Mouse (Mus musculus) G1E (cell line): ENCODE results near the gene Unc13d. TPM values are rescaled to one million over a fixed set of nuclear protein-coding genes. Genes with fewer than 3 reads are reported as not detected.
A peak's percentile ranks its signal among the peaks of the same experiment; 100 is the strongest.

Source experiments
- ATAC-seq: 2 replicates; pipeline ENCODE4 v1.8.0; 2016; ENCODE audit warnings: mild to moderate bottlenecking; ENCODE audit not compliant: insufficient number of reproducible peaks, poor library complexity, low FRiP score, severe bottlenecking; ENCODE audit errors: extremely low read depth
- DNase-seq: peaks from one replicate; pipeline ENCODE4 v3.0.0; 2012; ENCODE audit warnings: low spot score
- H3K27me3 ChIP-seq: 2 replicates; pipeline ENCODE4 v1.6.1; 2012; ENCODE audit warnings: mild to moderate bottlenecking, low read length, inconsistent platforms; ENCODE audit not compliant: insufficient read depth
- H3K36me3 ChIP-seq: replicated peaks from 2 replicates; pipeline ENCODE3; 2012; ENCODE audit warnings: mild to moderate bottlenecking, inconsistent platforms
- H3K4me1 ChIP-seq: 2 replicates; pipeline ENCODE4 v1.6.1; 2012; ENCODE audit warnings: low read depth, low read length, inconsistent platforms, mixed read lengths; ENCODE audit not compliant: insufficient read depth
- H3K4me3 ChIP-seq: 2 replicates; pipeline ENCODE4 v1.5.1; 2012; ENCODE audit warnings: low read depth, mild to moderate bottlenecking, inconsistent platforms, low read length, moderate library complexity, mixed read lengths
- H3K9me3 ChIP-seq: replicated peaks from 2 replicates; pipeline ENCODE4 v1.6.1; 2012; ENCODE audit warnings: inconsistent platforms
- CTCF ChIP-seq: IDR thresholded peaks from 2 replicates; pipeline ENCODE4 v1.5.1; 2012; ENCODE audit warnings: low read depth, low read length, inconsistent platforms, mixed read lengths
- GATA1 ChIP-seq: IDR thresholded peaks from 2 replicates; pipeline ENCODE4 v1.6.1; 2012; ENCODE audit warnings: borderline replicate concordance, low read length, inconsistent platforms, mixed read lengths
- GATA2 ChIP-seq: IDR thresholded peaks from 2 replicates; pipeline ENCODE4 v1.6.1; 2012; ENCODE audit warnings: low read depth, low read length, inconsistent platforms, borderline replicate concordance
- POLR2AphosphoS5 ChIP-seq: IDR thresholded peaks from 2 replicates; pipeline ENCODE4 v1.6.1; 2012; ENCODE audit warnings: low read depth, low read length, inconsistent platforms; ENCODE audit not compliant: insufficient replicate concordance
- TAL1 ChIP-seq: conservative IDR thresholded peaks from 2 replicates; pipeline ENCODE4 v1.6.1; 2012; ENCODE audit warnings: low read depth, low read length, inconsistent platforms, mixed read lengths
- polyA plus RNA-seq: library from polyadenylated mRNA; stranded (reverse); fragments of >175 nt; gene quantifications from 2 replicates; pipeline ENCODE4 v1.2.3, GENCODE M21; 2012
- total RNA-seq, 2 experiments: library from RNA; stranded (forward) in 1 of 2; stranded (reverse) in 1 of 2; fragments of 200-1000 nt in 1 of 2; fragments of >200 nt in 1 of 2; fragmentation: Nextera tagmentation in 1 of 2; gene quantifications; 2 replicates each; pipeline ENCODE4 v1.2.3; 2014 to 2017

Unc13d gene
- total and polyA plus RNA-seq, 3 experiments: 26.1 to 126 (median 63.5) TPM

- peaks cover 29% of the 10 kb centered on the region for H3K9me3 ChIP-seq
- no peak overlapping the region for H3K4me3 ChIP-seq
- H3K4me1 ChIP-seq: peaks cover 53% of the 10 kb centered on the region
- TF ChIP-seq GATA1: no peak
- TF ChIP-seq CTCF: no peak
- TF ChIP-seq GATA2: no peak
- no peak for TF ChIP-seq TAL1
- no peak for TF ChIP-seq POLR2AphosphoS5
- H3K27me3 ChIP-seq: peaks cover 44% of the 10 kb centered on the region
- DNase-seq (no peak), ATAC-seq (no peak)
- no peaks in the 10 kb centered on the region for H3K36me3 ChIP-seq
Observed at GRCm38 (mm10) chr11:116106963-116107776, 29.4 kb upstream of the Unc13d start.

- peak overlapping the region; percentile 62; the same call in 1 of the 2 replicates for H3K4me3 ChIP-seq
- peaks cover 61% of the 10 kb centered on the region for H3K4me1 ChIP-seq
- TF ChIP-seq GATA1 (no peak), POLR2AphosphoS5 (no peak), CTCF (no peak), TAL1 (no peak), GATA2 (no peak)
- peaks cover 27% of the 10 kb centered on the region for H3K9me3 ChIP-seq
- DNase-seq (no peak), ATAC-seq (peak; percentile 38; the same call in 1 of the 2 replicates)
- H3K36me3 ChIP-seq: no peaks in the 10 kb centered on the region
- peaks cover 35% of the 10 kb centered on the region for H3K27me3 ChIP-seq
Observed at GRCm38 (mm10) chr11:116106154-116106962, 28.6 kb upstream of the Unc13d start.

GRCm38 (mm10) chr11:116105065-116105464 is 27.3 kb upstream of the Unc13d start:
- ATAC-seq (no peak), DNase-seq (no peak)
- Histone ChIP-seq H3K9me3 (peaks cover 23% of the 10 kb centered on the region), H3K4me3 (no peak overlapping the region), H3K4me1 (peaks cover 74% of the 10 kb centered on the region), H3K27me3 (peaks cover 32% of the 10 kb centered on the region), H3K36me3 (no peaks in the 10 kb centered on the region)
- no peak for TF ChIP-seq GATA2
- no peak for TF ChIP-seq CTCF
- no peak for TF ChIP-seq POLR2AphosphoS5
- no peak for TF ChIP-seq TAL1
- no peak for TF ChIP-seq GATA1

GRCm38 (mm10) chr11:116104006-116104646 is 26.4 kb upstream of the Unc13d start:
- Histone ChIP-seq H3K4me1 (peaks cover 83% of the 10 kb centered on the region), H3K4me3 (peak overlapping the region; percentile 43; the same call in 1 of the 2 replicates), H3K27me3 (peaks cover 23% of the 10 kb centered on the region), H3K36me3 (no peaks in the 10 kb centered on the region), H3K9me3 (peaks cover 13% of the 10 kb centered on the region)
- ATAC-seq: no peak
- no peak for TF ChIP-seq TAL1
- TF ChIP-seq GATA2: no peak
- no peak for TF ChIP-seq CTCF
- TF ChIP-seq POLR2AphosphoS5: no peak
- no peak for TF ChIP-seq GATA1
- no peak for DNase-seq

GRCm38 (mm10) chr11:116103572-116103971 is 25.8 kb upstream of the Unc13d start:
- ATAC-seq (no peak), DNase-seq (no peak)
- Histone ChIP-seq H3K36me3 (no peaks in the 10 kb centered on the region), H3K27me3 (peaks cover 19% of the 10 kb centered on the region), H3K4me1 (peaks cover 86% of the 10 kb centered on the region), H3K4me3 (peak overlapping the region; percentile 43; the same call in 1 of the 2 replicates), H3K9me3 (peaks cover 8% of the 10 kb centered on the region; the same call in 1 of the 2 replicates)
- TF ChIP-seq GATA2 (no peak), GATA1 (no peak), CTCF (no peak), POLR2AphosphoS5 (no peak), TAL1 (no peak)

GRCm38 (mm10) chr11:116102472-116102871 is 24.7 kb upstream of the Unc13d start:
- ATAC-seq: no peak
- peak overlapping the region; percentile 48; the same call in 1 of the 2 replicates for H3K4me3 ChIP-seq
- DNase-seq: no peak
- peaks cover 85% of the 10 kb centered on the region for H3K4me1 ChIP-seq
- H3K9me3 ChIP-seq: no peaks in the 10 kb centered on the region
- H3K27me3 ChIP-seq: peaks cover 9% of the 10 kb centered on the region; the same call in 1 of the 2 replicates
- TF ChIP-seq CTCF (no peak), GATA2 (no peak), TAL1 (no peak), POLR2AphosphoS5 (no peak), GATA1 (no peak)
- H3K36me3 ChIP-seq: no peaks in the 10 kb centered on the region
